Mouse (Mus musculus) hindbrain, postnatal 0 days (tissue): ENCODE results near the gene Cdk9. TPM values are rescaled to one million over a fixed set of nuclear protein-coding genes. Genes with fewer than 3 reads are reported as not detected.
A peak's percentile ranks its signal among the peaks of the same experiment; 100 is the strongest.

Source experiments
- ATAC-seq: fragments of 200-750 bp; cut with Nextera tagmentation; 2 replicates; pipeline ENCODE4 v1.8.0; 2017; ENCODE audit warnings: mild to moderate bottlenecking, moderate TSS enrichment, moderate library complexity
- DNase-seq: peaks from one replicate; pipeline ENCODE4 v3.0.0-alpha.2; 2015; ENCODE audit warnings: low spot score
- H3K27ac ChIP-seq: fragments of 300-500 bp; sonication (generic); 2 replicates; pipeline ENCODE4 v1.5.1; 2014; ENCODE audit warnings: mild to moderate bottlenecking
- H3K27me3 ChIP-seq: fragments of 300-500 bp; sonication (generic); 2 replicates; pipeline ENCODE4 v1.6.1; 2014; ENCODE audit warnings: low read length, mixed read lengths; ENCODE audit not compliant: insufficient read depth
- H3K36me3 ChIP-seq: fragments of 300-500 bp; sonication (generic); 2 replicates; pipeline ENCODE4 v1.6.1; 2014; ENCODE audit warnings: low read length, mixed read lengths; ENCODE audit not compliant: insufficient read depth
- H3K4me1 ChIP-seq: fragments of 300-500 bp; sonication (generic); 2 replicates; pipeline ENCODE4 v1.6.1; 2014; ENCODE audit warnings: antibody characterized with exemption, low read length, mixed read lengths; ENCODE audit not compliant: insufficient read depth
- H3K4me2 ChIP-seq: fragments of 300-500 bp; sonication (generic); 2 replicates; pipeline ENCODE4 v1.6.1; 2014; ENCODE audit warnings: low read depth, mild to moderate bottlenecking, low read length, moderate library complexity, mixed read lengths
- H3K4me3 ChIP-seq: fragments of 300-500 bp; sonication (generic); 2 replicates; pipeline ENCODE4 v1.5.1; 2014; ENCODE audit warnings: low read length
- H3K9ac ChIP-seq: fragments of 300-500 bp; sonication (generic); replicated peaks from 2 replicates; pipeline ENCODE4 v1.6.1; 2014; ENCODE audit warnings: mild to moderate bottlenecking, low read length, moderate library complexity, mixed read lengths
- H3K9me3 ChIP-seq: fragments of 300-500 bp; sonication (generic); 2 replicates; pipeline ENCODE4 v1.6.1; 2016; ENCODE audit warnings: low read length, mixed read lengths
- CTCF ChIP-seq: IDR thresholded peaks from 2 replicates; pipeline ENCODE4 v1.5.1; 2016; ENCODE audit warnings: antibody characterized with exemption, control low read depth, low read depth
- WGBS: fragments of 180-500 bp; shearing (Covaris S2); extraction: QIAGEN DNeasy Blood & Tissue Kit; methylation state at CpG from one replicate; pipeline ENCODE4 v1.1.7; 2014; 5-methylcytosine and 5-hydroxymethylcytosine counted together
- polyA plus RNA-seq: library from polyadenylated mRNA; unstranded; fragments of >200 nt; fragmentation: Nextera tagmentation; extraction: Ambion mirVana; gene quantifications from 2 replicates; pipeline ENCODE4 v1.2.1, GENCODE M21; 2015
- total RNA-seq: library from RNA; depleted of rRNA; stranded (reverse); fragments of >200 nt; gene quantifications from 2 replicates; pipeline ENCODE4 v1.2.3, GENCODE M21; 2014

The Cdk9 gene
- total and polyA plus RNA-seq, 2 experiments from 2014 or later: 65.3 to 108 TPM

GRCm38 (mm10) chr2:32673176-32673917 lies 39.5 kb downstream of the Cdk9 start:
- WGBS: 83% methylated on average over 16 of the region's 16 CpGs
- H3K9ac ChIP-seq: no peak overlapping the region
- no peak overlapping the region for H3K4me3 ChIP-seq
- H3K9me3 ChIP-seq: no peaks in the 10 kb centered on the region
- no peak overlapping the region for H3K27ac ChIP-seq
- DNase-seq (no peak), ATAC-seq (no peak)
- no peak overlapping the region for H3K4me2 ChIP-seq
- TF ChIP-seq CTCF: no peak
- H3K4me1 ChIP-seq: no peaks in the 10 kb centered on the region
- H3K27me3 ChIP-seq: no peaks in the 10 kb centered on the region
- no peaks in the 10 kb centered on the region for H3K36me3 ChIP-seq

DNA sequence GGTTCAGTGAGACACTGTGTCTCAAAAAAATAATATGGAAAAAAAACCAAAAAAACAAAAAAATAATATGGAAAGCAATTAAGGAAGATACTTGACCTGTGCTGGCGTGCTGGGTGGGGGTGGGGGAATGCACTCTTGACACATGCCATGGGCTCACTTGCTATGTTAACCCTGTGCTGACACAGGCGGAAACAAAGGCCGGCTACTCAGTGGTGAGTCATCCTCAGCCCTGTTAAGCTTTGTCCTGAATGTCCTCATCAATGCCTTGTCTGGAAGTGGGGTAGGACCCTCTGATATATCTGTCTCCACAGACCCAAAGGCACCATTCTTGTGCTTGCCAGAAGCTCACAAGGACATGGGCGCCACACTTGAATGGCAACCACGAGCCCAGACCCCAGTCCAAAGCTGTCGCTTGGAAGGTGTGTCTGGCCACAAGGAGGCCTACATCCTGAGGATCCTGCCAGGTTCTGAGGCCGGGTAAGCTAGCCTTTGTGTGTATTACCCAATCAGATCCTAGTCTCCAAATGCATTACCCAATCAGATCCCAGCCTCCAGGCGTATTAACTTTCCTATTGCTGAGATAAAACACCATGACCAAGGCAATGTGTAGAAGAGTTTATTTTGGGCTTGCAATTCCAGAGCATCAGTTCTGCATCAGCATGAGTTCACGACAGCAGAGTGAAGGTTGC lies 40.8 kb downstream of the Cdk9 start:
- H3K4me1 ChIP-seq: no peaks in the 10 kb centered on the region
- no peaks in the 10 kb centered on the region for H3K9me3 ChIP-seq
- H3K36me3 ChIP-seq: no peaks in the 10 kb centered on the region
- H3K9ac ChIP-seq: no peak overlapping the region
- WGBS: 68% methylated on average over 9 of the region's 9 CpGs
- ATAC-seq (no peak), DNase-seq (no peak)
- no peak overlapping the region for H3K4me2 ChIP-seq
- no peak overlapping the region for H3K27ac ChIP-seq
- no peak overlapping the region for H3K4me3 ChIP-seq
- TF ChIP-seq CTCF: no peak
- no peaks in the 10 kb centered on the region for H3K27me3 ChIP-seq

DNA sequence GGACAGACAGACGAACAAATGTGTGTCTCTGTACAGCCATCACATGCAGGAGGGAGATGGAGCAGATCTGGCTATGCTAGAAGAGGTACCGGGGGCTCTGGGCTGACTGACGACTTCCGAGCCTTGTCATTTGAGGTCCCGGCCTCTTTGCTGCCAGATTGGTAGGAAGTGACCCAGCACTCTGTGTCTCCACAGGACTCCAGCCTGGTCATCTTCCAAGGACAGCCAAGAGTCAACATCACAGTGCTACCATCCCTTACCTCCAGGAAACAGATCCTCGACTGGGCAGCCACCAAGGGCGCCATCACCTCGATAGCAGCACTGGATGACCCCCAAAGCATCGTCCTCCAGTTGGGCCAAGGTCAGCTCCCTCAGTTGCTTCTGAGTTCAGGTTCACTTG lies 41.7 kb downstream of the Cdk9 start:
- H3K27ac ChIP-seq: no peak overlapping the region
- no peak overlapping the region for H3K4me3 ChIP-seq
- H3K27me3 ChIP-seq: no peaks in the 10 kb centered on the region
- DNase-seq: no peak
- no peak for ATAC-seq
- no peaks in the 10 kb centered on the region for H3K4me1 ChIP-seq
- H3K9ac ChIP-seq: no peak overlapping the region
- H3K4me2 ChIP-seq: no peak overlapping the region
- WGBS: 90% methylated on average over 9 of the region's 9 CpGs
- H3K9me3 ChIP-seq: no peaks in the 10 kb centered on the region
- TF ChIP-seq CTCF: no peak
- no peaks in the 10 kb centered on the region for H3K36me3 ChIP-seq

- Histone ChIP-seq H3K36me3 (no peaks in the 10 kb centered on the region), H3K9me3 (no peaks in the 10 kb centered on the region), H3K9ac (no peak overlapping the region), H3K4me3 (no peak overlapping the region), H3K27ac (no peak overlapping the region), H3K4me1 (no peaks in the 10 kb centered on the region), H3K27me3 (no peaks in the 10 kb centered on the region), H3K4me2 (no peak overlapping the region)
- ATAC-seq: no peak
- WGBS: 85% methylated on average over 3 of the region's 3 CpGs
- TF ChIP-seq CTCF: no peak
- DNase-seq: no peak
Observed at GRCm38 (mm10) chr2:32669876-32670275, 43.0 kb downstream of the Cdk9 start.

GRCm38 (mm10) chr2:32668176-32668575 lies 44.7 kb downstream of the Cdk9 start:
- Histone ChIP-seq H3K9me3 (no peaks in the 10 kb centered on the region), H3K27ac (peak overlapping the region; percentile 26; the same call in 1 of the 2 replicates), H3K4me3 (no peak overlapping the region), H3K9ac (no peak overlapping the region), H3K36me3 (no peaks in the 10 kb centered on the region), H3K4me1 (no peaks in the 10 kb centered on the region), H3K27me3 (no peaks in the 10 kb centered on the region), H3K4me2 (no peak overlapping the region)
- no peak for TF ChIP-seq CTCF
- DNase-seq (no peak), ATAC-seq (no peak)
- 54% methylated on average over 7 of the region's 7 CpGs for WGBS

DNA sequence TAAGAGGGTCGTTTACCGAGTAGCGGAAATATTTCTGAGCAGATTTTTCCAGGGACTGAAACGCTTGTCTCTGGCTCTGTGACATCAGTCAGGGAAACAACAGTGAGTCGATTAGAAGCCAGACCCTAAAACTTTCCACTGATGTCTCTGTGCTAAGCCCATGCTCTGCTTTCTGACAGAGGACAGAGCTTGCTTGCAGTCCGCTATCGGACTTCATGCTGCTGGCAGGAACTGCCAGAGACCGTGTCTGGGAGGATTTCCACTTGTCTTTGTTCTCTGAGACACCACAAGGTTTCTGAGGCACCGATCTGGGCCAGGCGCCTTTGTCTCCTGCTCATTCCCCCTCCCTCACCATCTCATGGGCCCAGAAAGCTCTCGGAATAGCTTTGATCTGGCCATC lies 45.1 kb downstream of the Cdk9 start:
- ATAC-seq: no peak
- H3K4me3 ChIP-seq: no peak overlapping the region

GRCm38 (mm10) chr2:32665853-32666252 lies 47.0 kb downstream of the Cdk9 start:
- no peak for DNase-seq
- ATAC-seq: no peak

More for the DNA sequence above, 45.1 kb downstream of the Cdk9 start:
- WGBS: 24% methylated on average over 11 of the region's 11 CpGs
- no peaks in the 10 kb centered on the region for H3K4me1 ChIP-seq
- no peaks in the 10 kb centered on the region for H3K27me3 ChIP-seq
- no peaks in the 10 kb centered on the region for H3K36me3 ChIP-seq
- peak; percentile 28 for DNase-seq
- H3K9ac ChIP-seq: no peak overlapping the region
- TF ChIP-seq CTCF: no peak
- no peak overlapping the region for H3K4me2 ChIP-seq
- H3K27ac ChIP-seq: peak overlapping the region; percentile 26; the same call in 1 of the 2 replicates
- no peaks in the 10 kb centered on the region for H3K9me3 ChIP-seq

More at GRCm38 (mm10) chr2:32665853-32666252, 47.0 kb downstream of the Cdk9 start:
- WGBS: 85% methylated on average over 6 of the region's 6 CpGs
- no peak for TF ChIP-seq CTCF
- no peak overlapping the region for H3K9ac ChIP-seq
- no peaks in the 10 kb centered on the region for H3K9me3 ChIP-seq
- no peaks in the 10 kb centered on the region for H3K36me3 ChIP-seq
- no peaks in the 10 kb centered on the region for H3K4me1 ChIP-seq
- no peak overlapping the region for H3K4me3 ChIP-seq
- no peak overlapping the region for H3K4me2 ChIP-seq
- H3K27me3 ChIP-seq: no peaks in the 10 kb centered on the region
- no peak overlapping the region for H3K27ac ChIP-seq
